Mouse (Mus musculus) kidney, postnatal 4 days (tissue): ENCODE measurements at regions not wholly inside any gene's neighbourhood (a gene's known extent, or its start where the extent isn't known, plus 50 kb on each side); places are given as distances from the start of the nearest gene placed in this dataset.

Experiments
- DNase-seq, 2 experiments: peaks; one replicate each; pipeline ENCODE4 v3.0.0; 2021; ENCODE audit warnings: mixed read lengths in 2 of 2

GRCm38 (mm10) chr9:14104921-14105320 is 169.9 kb upstream of the Sesn3 start:
- no peak for DNase-seq

- no peak for DNase-seq
These were observed 168.5 kb upstream of the Sesn3 start for GRCm38 (mm10) chr9:14106371-14106770.

GRCm38 (mm10) chr9:14108798-14109197 is 166.1 kb upstream of the Sesn3 start:
- DNase-seq: no peak

- no peak for DNase-seq
These were observed 165.4 kb upstream of the Sesn3 start for GRCm38 (mm10) chr9:14109492-14109891.

GRCm38 (mm10) chr9:14111713-14112112 is 163.2 kb upstream of the Sesn3 start:
- no peak for DNase-seq

- no peak for DNase-seq
These were observed 159.3 kb upstream of the Sesn3 start for GRCm38 (mm10) chr9:14115521-14115920.

- no peak for DNase-seq
These were observed 158.6 kb upstream of the Sesn3 start for GRCm38 (mm10) chr9:14116097-14116840.

- DNase-seq: no peak
These were observed 141.5 kb upstream of the Sesn3 start for GRCm38 (mm10) chr9:14133372-14133771.

GRCm38 (mm10) chr9:14134894-14135450 is 139.9 kb upstream of the Sesn3 start:
- no peak for DNase-seq

- no peak for DNase-seq
These were observed 133.5 kb upstream of the Sesn3 start for GRCm38 (mm10) chr9:14141321-14141720.

GRCm38 (mm10) chr9:14143988-14144387 is 130.9 kb upstream of the Sesn3 start:
- DNase-seq: no peak

GRCm38 (mm10) chr9:14147088-14147487 is 127.8 kb upstream of the Sesn3 start:
- no peak for DNase-seq

GRCm38 (mm10) chr9:14147731-14148130 is 127.1 kb upstream of the Sesn3 start:
- peak; percentile 50 to 61 for DNase-seq

GRCm38 (mm10) chr9:14150288-14150687 is 124.6 kb upstream of the Sesn3 start:
- no peak for DNase-seq

- DNase-seq: no peak
These were observed 117.9 kb upstream of the Sesn3 start for GRCm38 (mm10) chr9:14156967-14157366.

GRCm38 (mm10) chr9:14158096-14158837 is 116.6 kb upstream of the Sesn3 start:
- peak in 1 of 2 experiments; percentile 31 for DNase-seq

GRCm38 (mm10) chr9:14160207-14160606 is 114.7 kb upstream of the Sesn3 start:
- DNase-seq: no peak

GRCm38 (mm10) chr9:14171589-14172240 is 103.2 kb upstream of the Sesn3 start:
- DNase-seq: no peak

GRCm38 (mm10) chr9:14173631-14174323 is 101.1 kb upstream of the Sesn3 start:
- DNase-seq: peak; percentile 69 to 78

GRCm38 (mm10) chr9:14174324-14175040 is 100.4 kb upstream of the Sesn3 start:
- DNase-seq: no peak

- peak; percentile 36 to 66 for DNase-seq
These were observed 99.6 kb upstream of the Sesn3 start for GRCm38 (mm10) chr9:14175041-14175881.
